Mouse (Mus musculus): ENCODE measurements around the gene Atxn10. TPM values are rescaled to one million over a fixed set of nuclear protein-coding genes. Genes with fewer than 3 reads are reported as not detected.

The Atxn10 gene
- polyA plus RNA-seq (2017; shearing (Covaris generic)) = 141 TPM

GRCm38 (mm10) chr15:85335671-85336300, at the start of gene Atxn10:
Gene Atxn10, plus strand, starts transcription at chr15:85336245.

GRCm38 (mm10) chr15:85503127-85503526, 167.1 kb downstream of the Atxn10 start, which contains the start of gene 7530416G11Rik:
Gene 7530416G11Rik, minus strand, starts transcription at chr15:85503227.

Other genes starting within 250 kb of the Atxn10 start
- gene Smc1b, start 204.3 kb upstream of the Atxn10 start, polyA plus RNA-seq (2017; shearing (Covaris generic)) = 0.15 TPM
- gene Ribc2, start 204.2 kb upstream of the Atxn10 start, polyA plus RNA-seq (2017; shearing (Covaris generic)) = not detected
- gene Fbln1, start 130.3 kb upstream of the Atxn10 start, polyA plus RNA-seq (2017; shearing (Covaris generic)) = 0.27 TPM
- not detected for gene 7530416G11Rik, start 167.0 kb downstream of the Atxn10 start, polyA plus RNA-seq (2017; shearing (Covaris generic))
- not detected for gene Wnt7b, start 246.2 kb downstream of the Atxn10 start, polyA plus RNA-seq (2017; shearing (Covaris generic))

Data from CD4-positive, CD25-positive, alpha-beta regulatory T cell, adult 9 weeks (primary cell).